Mouse (Mus musculus): ENCODE measurements around the gene Fcrl6.

DNA sequence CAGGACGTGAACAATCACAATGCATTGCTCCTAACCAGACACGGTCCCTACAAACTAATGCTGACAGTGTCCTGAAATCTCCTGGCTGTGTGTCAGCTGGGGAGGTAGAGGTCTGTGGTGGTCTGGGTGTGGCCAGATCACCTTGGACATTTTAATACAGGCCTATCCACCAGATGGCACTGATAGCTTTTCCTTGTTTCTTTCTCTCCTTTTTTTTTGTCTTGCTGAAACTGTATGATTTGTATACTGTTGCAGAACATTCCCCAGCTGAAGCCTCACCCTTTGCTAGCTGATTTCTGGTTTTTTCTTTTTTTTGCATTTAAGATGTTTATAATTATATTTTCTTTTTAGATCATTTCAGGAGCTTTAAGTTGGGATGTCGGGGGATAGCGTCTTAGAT, 35.5 kb upstream of the Fcrl6 start:
- TF ChIP-seq HCFC1 (IDR thresholded peaks at IDR 0.05; ENCODE audit: borderline replicate concordance, insufficient read depth, low read length) (no peak), ZC3H11A (IDR thresholded peaks at IDR 0.05; ENCODE audit: borderline replicate concordance, low read depth, low read length) (no peak), MAFK (IDR thresholded peaks at IDR 0.05; ENCODE audit: insufficient read depth, low read depth, low read length) (no peak), ZNF384 (IDR thresholded peaks at IDR 0.05; ENCODE audit: low read depth, low read length) (no peak)

Measured in ES-E14 (cell line).